Mouse (Mus musculus): ENCODE data around the gene Fkrp. TPM values are rescaled to one million over a fixed set of nuclear protein-coding genes. Genes with fewer than 3 reads are reported as not detected.

Fkrp gene
- polyA plus RNA-seq, 1 experiment from 2014 or later, result 52.1 TPM

- Histone ChIP-seq H3K4me1 (ENCODE audit: control insufficient read depth, insufficient read depth, low read length) (peaks cover 53% of the 10 kb centered on the region), H3K36me3 (ENCODE audit: control insufficient read depth, insufficient read depth, low read length) (peaks cover 17% of the 10 kb centered on the region), H3K4me2 (ENCODE audit: low read length) (no peak overlapping the region), H3K27ac (ENCODE audit: low read length) (no peak overlapping the region), H3K9ac (ENCODE audit: low read depth, low read length) (no peak overlapping the region), H3K27me3 (ENCODE audit: control insufficient read depth, insufficient read depth, low read depth, low read length) (no peaks in the 10 kb centered on the region), H3K9me3 (replicated peaks; ENCODE audit: control insufficient read depth, low read length, poor library complexity, severe bottlenecking) (no peaks in the 10 kb centered on the region), H3K4me3 (ENCODE audit: low read depth, low read length) (no peak overlapping the region)
- 73% methylated on average over 5 of the region's 5 CpGs for WGBS
- ATAC-seq, result no peak
These were observed 3.8 kb upstream of the Fkrp start for GRCm38 (mm10) chr7:16820271-16820763.

- Histone ChIP-seq H3K4me1 (ENCODE audit: control insufficient read depth, insufficient read depth, low read length) (peaks cover 57% of the 10 kb centered on the region), H3K36me3 (ENCODE audit: control insufficient read depth, insufficient read depth, low read length) (peaks cover 12% of the 10 kb centered on the region), H3K4me2 (ENCODE audit: low read length) (no peak overlapping the region), H3K9ac (ENCODE audit: low read depth, low read length) (no peak overlapping the region), H3K9me3 (replicated peaks; ENCODE audit: control insufficient read depth, low read length, poor library complexity, severe bottlenecking) (no peaks in the 10 kb centered on the region), H3K27ac (ENCODE audit: low read length) (no peak overlapping the region), H3K27me3 (ENCODE audit: control insufficient read depth, insufficient read depth, low read depth, low read length) (no peaks in the 10 kb centered on the region), H3K4me3 (ENCODE audit: low read depth, low read length) (no peak overlapping the region)
- 68% methylated on average over 5 of the region's 5 CpGs for WGBS
- ATAC-seq, result no peak
These were observed 3.3 kb upstream of the Fkrp start for GRCm38 (mm10) chr7:16819794-16820193.

DNA sequence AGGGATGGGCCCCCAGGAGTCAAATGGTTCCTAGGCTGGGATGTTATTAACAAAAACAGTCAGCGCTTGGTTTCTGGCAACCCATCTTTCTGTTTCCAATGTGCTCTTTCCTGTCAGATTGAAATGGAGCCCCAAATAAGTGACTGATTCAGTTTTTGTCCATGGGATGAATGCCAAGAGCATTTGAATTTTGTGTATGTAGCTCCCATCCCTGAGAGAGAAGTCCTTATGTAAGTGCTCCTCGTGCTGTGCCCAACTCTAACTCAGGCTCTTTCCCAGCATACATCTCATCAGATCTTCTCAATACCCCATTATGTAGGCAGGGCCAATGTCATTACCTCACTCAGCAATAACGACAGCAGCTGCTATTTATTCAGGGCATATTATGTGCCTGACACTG, 1.2 kb upstream of the Fkrp start:
- peaks cover 70% of the 10 kb centered on the region for H3K4me1 ChIP-seq (ENCODE audit: control insufficient read depth, insufficient read depth, low read length)

GRCm38 (mm10) chr7:16816078-16816474, 456 bp downstream of the Fkrp start:
- peak; percentile 74 for ATAC-seq
- WGBS, result 0% methylated on average over 10 of the region's 55 CpGs
- H3K4me1 ChIP-seq (ENCODE audit: control insufficient read depth, insufficient read depth, low read length), result peaks cover 70% of the 10 kb centered on the region
- peak overlapping the region; percentile 68 for H3K4me2 ChIP-seq (ENCODE audit: low read length)
- peak overlapping the region; percentile 92 for H3K4me3 ChIP-seq (ENCODE audit: low read depth, low read length)
- H3K9ac ChIP-seq (ENCODE audit: low read depth, low read length), result peak overlapping the region; percentile 99
- H3K9me3 ChIP-seq (replicated peaks; ENCODE audit: control insufficient read depth, low read length, poor library complexity, severe bottlenecking), result no peaks in the 10 kb centered on the region
- H3K36me3 ChIP-seq (ENCODE audit: control insufficient read depth, insufficient read depth, low read length), result no peaks in the 10 kb centered on the region
- H3K27ac ChIP-seq (ENCODE audit: low read length), result peak overlapping the region; percentile 100
- H3K27me3 ChIP-seq (ENCODE audit: control insufficient read depth, insufficient read depth, low read depth, low read length), result no peaks in the 10 kb centered on the region

More for the DNA sequence above, 1.2 kb upstream of the Fkrp start:
- WGBS, result 33% methylated on average over 3 of the region's 3 CpGs
- Histone ChIP-seq H3K27me3 (ENCODE audit: control insufficient read depth, insufficient read depth, low read depth, low read length) (no peaks in the 10 kb centered on the region), H3K9ac (ENCODE audit: low read depth, low read length) (peak overlapping the region; percentile 99), H3K36me3 (ENCODE audit: control insufficient read depth, insufficient read depth, low read length) (peaks cover 2% of the 10 kb centered on the region; the same call in 1 of the 2 replicates), H3K4me3 (ENCODE audit: low read depth, low read length) (peak overlapping the region; percentile 92), H3K27ac (ENCODE audit: low read length) (peak overlapping the region; percentile 100; the same call in 1 of the 2 replicates), H3K9me3 (replicated peaks; ENCODE audit: control insufficient read depth, low read length, poor library complexity, severe bottlenecking) (no peaks in the 10 kb centered on the region), H3K4me2 (ENCODE audit: low read length) (peak overlapping the region; percentile 68)
- no peak for ATAC-seq

GRCm38 (mm10) chr7:16815351-16815941, 1.1 kb downstream of the Fkrp start, which contains the start of gene Strn4:
Gene Strn4 (plus strand): TSS chr7:16815889.
- Histone ChIP-seq H3K9ac (ENCODE audit: low read depth, low read length) (peak within 1 kb of the TSS; percentile 99), H3K4me2 (ENCODE audit: low read length) (peak within 1 kb of the TSS; percentile 68), H3K4me1 (ENCODE audit: control insufficient read depth, insufficient read depth, low read length) (peaks cover 67% of the 10 kb centered on the region), H3K27me3 (ENCODE audit: control insufficient read depth, insufficient read depth, low read depth, low read length) (no peaks in the 10 kb centered on the region), H3K9me3 (replicated peaks; ENCODE audit: control insufficient read depth, low read length, poor library complexity, severe bottlenecking) (no peaks in the 10 kb centered on the region), H3K36me3 (ENCODE audit: control insufficient read depth, insufficient read depth, low read length) (no peaks in the 10 kb centered on the region), H3K4me3 (ENCODE audit: low read depth, low read length) (peak within 1 kb of the TSS; percentile 92), H3K27ac (ENCODE audit: low read length) (peak within 1 kb of the TSS; percentile 100)
- peak; percentile 88 for ATAC-seq
- WGBS, result 5% methylated on average over 1 of the region's 1 CpGs

GRCm38 (mm10) chr7:16812505-16812904, 4.0 kb downstream of the Fkrp start:
- ATAC-seq, result no peak
- Histone ChIP-seq H3K27ac (ENCODE audit: low read length) (peak overlapping the region; percentile 96), H3K4me1 (ENCODE audit: control insufficient read depth, insufficient read depth, low read length) (peaks cover 49% of the 10 kb centered on the region), H3K4me2 (ENCODE audit: low read length) (peak overlapping the region; percentile 85), H3K4me3 (ENCODE audit: low read depth, low read length) (no peak overlapping the region), H3K27me3 (ENCODE audit: control insufficient read depth, insufficient read depth, low read depth, low read length) (no peaks in the 10 kb centered on the region), H3K9ac (ENCODE audit: low read depth, low read length) (peak overlapping the region; percentile 47; the same call in 1 of the 2 replicates), H3K36me3 (ENCODE audit: control insufficient read depth, insufficient read depth, low read length) (peaks cover 4% of the 10 kb centered on the region), H3K9me3 (replicated peaks; ENCODE audit: control insufficient read depth, low read length, poor library complexity, severe bottlenecking) (no peaks in the 10 kb centered on the region)
- 78% methylated on average over 2 of the region's 2 CpGs for WGBS

DNA sequence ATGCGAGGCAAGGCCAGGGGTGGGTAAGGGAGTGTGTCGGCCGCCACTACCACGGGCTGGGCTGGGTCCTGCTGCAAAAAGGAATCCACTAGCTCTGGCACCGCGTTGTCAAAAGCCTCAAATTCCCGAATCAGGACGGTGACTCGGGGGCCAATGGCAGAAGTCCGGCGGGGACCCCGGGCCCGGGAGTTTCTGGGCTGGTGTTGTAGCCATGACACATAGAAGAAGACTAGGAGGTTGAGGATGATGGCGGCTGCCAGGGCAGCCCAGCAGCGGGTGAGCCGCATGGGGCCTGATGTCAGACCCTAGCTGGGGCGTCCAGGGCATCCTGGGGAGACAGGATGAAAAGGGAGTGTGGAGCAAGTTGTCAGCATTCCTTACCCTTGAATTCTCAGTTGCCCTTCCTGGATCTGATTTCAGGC, 4.9 kb downstream of the Fkrp start:
- Histone ChIP-seq H3K4me3 (ENCODE audit: low read depth, low read length) (peak overlapping the region; percentile 62), H3K4me1 (ENCODE audit: control insufficient read depth, insufficient read depth, low read length) (peaks cover 46% of the 10 kb centered on the region), H3K36me3 (ENCODE audit: control insufficient read depth, insufficient read depth, low read length) (peaks cover 4% of the 10 kb centered on the region), H3K9me3 (replicated peaks; ENCODE audit: control insufficient read depth, low read length, poor library complexity, severe bottlenecking) (no peaks in the 10 kb centered on the region), H3K27me3 (ENCODE audit: control insufficient read depth, insufficient read depth, low read depth, low read length) (no peaks in the 10 kb centered on the region), H3K4me2 (ENCODE audit: low read length) (peak overlapping the region; percentile 85), H3K9ac (ENCODE audit: low read depth, low read length) (peak overlapping the region; percentile 88), H3K27ac (ENCODE audit: low read length) (peak overlapping the region; percentile 96)
- WGBS, result 12% methylated on average over 17 of the region's 17 CpGs
- ATAC-seq, result no peak

- Histone ChIP-seq H3K4me1 (ENCODE audit: control insufficient read depth, insufficient read depth, low read length) (peaks cover 46% of the 10 kb centered on the region), H3K4me3 (ENCODE audit: low read depth, low read length) (peak overlapping the region; percentile 62), H3K9ac (ENCODE audit: low read depth, low read length) (peak overlapping the region; percentile 88), H3K36me3 (ENCODE audit: control insufficient read depth, insufficient read depth, low read length) (peaks cover 4% of the 10 kb centered on the region), H3K9me3 (replicated peaks; ENCODE audit: control insufficient read depth, low read length, poor library complexity, severe bottlenecking) (no peaks in the 10 kb centered on the region), H3K27me3 (ENCODE audit: control insufficient read depth, insufficient read depth, low read depth, low read length) (no peaks in the 10 kb centered on the region), H3K4me2 (ENCODE audit: low read length) (peak overlapping the region; percentile 85), H3K27ac (ENCODE audit: low read length) (peak overlapping the region; percentile 96)
- peak; percentile 57 for ATAC-seq
- 6% methylated on average over 89 of the region's 90 CpGs for WGBS
These were observed 5.4 kb downstream of the Fkrp start for GRCm38 (mm10) chr7:16810920-16811648.
